Mouse (Mus musculus) gonadal fat pad, adult 2 months (tissue): ENCODE data around the gene Znfx1. TPM values are rescaled to one million over a fixed set of nuclear protein-coding genes. Genes with fewer than 3 reads are reported as not detected.

Experiments used
- DNase-seq: peaks from one replicate; pipeline ENCODE4 v3.0.0-alpha.2; 2012; ENCODE audit warnings: low read depth
- polyA plus RNA-seq: library from polyadenylated mRNA; depleted of rRNA; stranded (reverse); fragments of >200 nt; gene quantifications from 2 replicates; pipeline ENCODE4 v1.2.3, GENCODE M21; 2012; rRNA removed

Gene Znfx1
- polyA plus RNA-seq, 1 experiment, result 58.5 TPM

DNA sequence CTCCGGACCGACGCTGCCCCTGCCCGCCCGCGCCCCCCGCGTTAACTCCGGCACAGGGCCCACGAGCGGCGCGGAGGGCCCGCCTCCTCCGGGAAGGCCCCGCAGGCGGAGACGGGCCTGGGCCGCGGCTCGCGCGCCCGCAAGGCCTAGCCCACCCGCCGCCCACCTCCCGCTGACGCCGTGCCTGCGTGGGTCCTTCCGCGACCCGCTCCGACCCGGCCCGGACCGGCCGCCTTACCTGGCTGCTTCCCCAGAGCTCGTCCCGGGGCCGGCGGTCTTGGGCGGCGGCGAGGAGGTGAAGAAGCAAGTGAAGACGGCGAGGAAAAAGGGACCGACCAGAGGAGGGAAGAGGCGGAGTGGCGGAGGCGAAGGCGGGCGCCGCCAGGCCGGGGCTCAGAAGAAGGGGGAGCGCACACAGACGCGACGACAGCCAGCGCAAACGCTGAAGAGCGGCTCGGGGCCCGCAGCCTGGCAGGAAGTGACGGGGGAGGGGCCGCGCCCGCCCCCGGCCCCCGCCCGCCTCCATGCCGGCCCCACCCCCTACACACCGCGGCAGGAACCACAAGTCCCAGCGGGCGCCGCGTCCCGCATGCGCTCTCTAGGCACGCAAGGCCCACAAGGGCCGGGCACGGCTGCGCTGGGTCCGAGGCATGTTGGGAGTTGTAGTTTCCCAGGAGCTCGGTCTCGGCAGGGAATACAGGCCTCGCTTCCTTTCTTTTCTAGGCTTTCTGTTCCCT lies 66.9 kb downstream of the Znfx1 start, which contains the start of gene Stau1:
Gene Stau1 (minus strand): TSS at position 504 of the 737 bp plus-strand sequence.
- no peak for DNase-seq

DNA sequence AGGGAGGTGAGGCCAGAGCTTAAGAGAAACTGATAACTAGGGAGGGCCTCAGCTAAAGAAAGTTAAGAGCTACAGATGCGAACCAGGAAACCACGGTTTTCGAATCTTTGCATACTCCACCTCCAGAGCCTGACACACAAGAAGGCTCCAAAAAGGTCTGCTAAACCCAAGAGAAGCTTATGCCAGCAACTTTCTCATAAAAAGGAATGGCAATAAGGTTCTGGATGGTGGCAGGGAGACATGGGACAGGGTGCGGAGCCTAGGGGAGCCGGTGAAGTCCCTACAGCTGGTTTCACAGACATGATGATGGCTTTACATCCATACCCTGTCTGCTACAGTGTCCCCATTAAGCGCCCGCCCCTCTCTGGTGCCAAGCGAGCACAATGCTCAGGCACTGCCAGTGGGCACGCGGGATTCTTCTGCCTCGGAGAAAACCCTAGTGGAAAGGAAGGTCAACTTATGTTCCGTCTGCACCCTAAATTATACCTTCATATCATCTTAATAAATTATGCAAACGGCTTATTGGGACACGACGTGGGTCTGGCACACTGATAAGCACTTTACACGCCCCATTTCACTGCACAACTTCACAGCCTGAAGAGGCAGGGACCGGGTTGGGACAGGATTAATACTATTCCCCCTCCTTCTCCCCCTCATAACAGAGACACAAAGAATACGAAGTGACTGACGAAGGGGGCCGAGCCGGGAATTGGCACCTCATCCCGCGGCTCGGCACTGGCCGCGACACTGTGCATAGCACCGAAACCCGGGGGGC lies 67.6 kb downstream of the Znfx1 start:
- no peak for DNase-seq

DNA sequence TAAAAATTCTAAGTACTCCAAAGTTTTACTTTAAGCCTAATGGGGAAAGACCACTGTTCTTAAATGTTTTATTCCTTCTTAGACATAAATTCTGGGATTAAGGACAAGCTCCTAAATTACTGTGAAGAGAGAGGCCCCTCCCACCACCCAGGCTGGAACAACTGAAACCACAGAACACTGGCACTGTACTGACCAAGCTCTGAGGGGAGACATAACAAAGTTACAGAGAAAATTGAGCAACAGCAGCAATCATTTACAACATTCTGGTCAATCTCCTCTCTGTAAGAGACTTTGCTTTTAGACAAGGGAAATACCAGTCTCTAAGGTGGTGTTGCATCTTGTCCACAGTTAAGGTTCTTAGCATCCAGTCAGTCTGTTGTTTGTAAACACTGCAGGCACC lies 70.9 kb downstream of the Znfx1 start:
- DNase-seq, result no peak

DNA sequence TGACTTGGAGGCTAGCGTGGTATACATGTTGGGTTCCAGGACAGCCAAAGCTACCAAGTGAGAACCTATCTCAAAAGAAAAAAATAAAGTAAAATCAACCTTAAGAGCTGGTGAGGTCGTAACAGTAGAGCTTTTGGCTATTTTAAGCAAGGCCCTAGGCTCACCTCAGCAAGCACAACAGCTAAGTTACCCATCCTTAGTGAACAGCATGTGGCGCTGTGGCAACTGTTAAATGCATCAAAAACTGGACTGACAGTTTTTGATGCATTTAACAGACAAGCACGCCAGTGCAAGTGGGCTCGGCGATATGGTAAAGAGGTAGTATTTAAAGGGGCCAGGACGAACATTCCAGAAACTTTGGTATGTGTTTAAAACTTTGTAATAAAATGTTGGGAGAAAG lies 72.0 kb downstream of the Znfx1 start:
- DNase-seq, result no peak

Other genes starting within 250 kb of the Znfx1 start
- gene Cse1l, start 157.0 kb downstream of the Znfx1 start, polyA plus RNA-seq, result 18.0 and 21.2 TPM in 2 replicates
- gene Stau1, start 66.7 kb downstream of the Znfx1 start, polyA plus RNA-seq, result 38.5 and 61.2 TPM in 2 replicates
- 23.5 and 26.0 TPM in 2 replicates for gene Ddx27, start 47.8 kb downstream of the Znfx1 start, polyA plus RNA-seq
- gene Kcnb1, start 127.1 kb upstream of the Znfx1 start, polyA plus RNA-seq, result 11.2 and 13.8 TPM in 2 replicates
- gene Ptgis, start 177.6 kb upstream of the Znfx1 start, polyA plus RNA-seq, result 42.3 and 45.1 TPM in 2 replicates